Mouse (Mus musculus) Patski (cell line): ENCODE data around the gene Twsg1. TPM values are rescaled to one million over a fixed set of nuclear protein-coding genes. Genes with fewer than 3 reads are reported as not detected.
"Not testable (repeated sequence)": the region's sequence is repeated elsewhere in the genome, so short reads cannot be mapped to it uniquely, and the experiment has no call there.

ENCODE experiments used
- ATAC-seq: fragments of 100-300 bp; one replicate; pipeline ENCODE4 v1.8.0; 2021
- CTCF ChIA-PET: fragments of 350-600 bp; sonication (Branson Sonifier 250); formaldehyde crosslinking; loops from one replicate; lab custom pipeline; 2022; ENCODE audit warnings: inconsistent platforms; lab: Charles Lee
- POLR2A ChIA-PET: fragments of 350-600 bp; sonication (Branson Sonifier 250); formaldehyde crosslinking; loops from one replicate; lab custom pipeline; 2022; ENCODE audit warnings: antibody characterized with exemption, inconsistent platforms; lab: Charles Lee
- DNase-seq: peaks from one replicate; pipeline ENCODE4 v3.0.0-alpha.2; 2011; ENCODE audit warnings: low read depth, low spot score
- H3K27me3 ChIP-seq: fragments of 371-371 bp; one replicate; pipeline ENCODE4 v1.5.1; 2021
- CTCF ChIP-seq: fragments of 100-300 bp; IDR thresholded peaks from one replicate; pipeline ENCODE4 v1.5.1; 2021
- in situ Hi-C: fragments of 300-500 bp; cut with MboI; formaldehyde crosslinking; loops from 3 replicates; pipeline ENCODE4 v1.11.1; 2018; ENCODE audit warnings: low pct_unique_long_range_greater_than_20kb, mixed read lengths
- polyA plus RNA-seq: library from polyadenylated mRNA; unstranded; gene quantifications from one replicate; pipeline ENCODE4 v1.2.3, GENCODE M21; 2021

Twsg1 gene
- 162 TPM for polyA plus RNA-seq

- CTCF ChIA-PET, result interaction anchor here (0.8 to 2.6 kb wide), 10 partner anchors 9 to 97 kb away, joined by 3 to 14 read pairs (median 4); no protein-coding TSS in a partner anchor
- peak; percentile 92 for ATAC-seq
- H3K27me3 ChIP-seq, result no peaks in the 10 kb centered on the region
- in situ Hi-C loops, result loop anchor here (5.0 kb wide), 2 partner anchors 69 to 156 kb away; no protein-coding TSS in a partner anchor
- TF ChIP-seq CTCF, result peak; percentile 98
- no peak for DNase-seq
- POLR2A ChIA-PET, result interaction anchor here (0.6 to 2.8 kb wide), 5 partner anchors 10 to 123 kb away, joined by 3 to 8 read pairs (median 5); partner anchors contain the start of gene Ralbp1
Observed at GRCm38 (mm10) chr17:65950622-65951404, at the start of gene Twsg1. Twsg1 (minus strand) TSS chr17:65951226.

- ChIA-PET CTCF (no interaction called here), POLR2A (no interaction called here)
- TF ChIP-seq CTCF, result no peak
- in situ Hi-C loops, result no loop called here
- no peaks in the 10 kb centered on the region for H3K27me3 ChIP-seq
- DNase-seq, result no peak
- ATAC-seq, result no peak
Observed at GRCm38 (mm10) chr17:65988151-65988820, 37.3 kb upstream of the Twsg1 start.

GRCm38 (mm10) chr17:65976720-65977119 lies 25.7 kb upstream of the Twsg1 start:
- H3K27me3 ChIP-seq, in situ Hi-C loops, POLR2A ChIA-PET, ATAC-seq, DNase-seq, CTCF ChIA-PET: not testable (repeated sequence)

GRCm38 (mm10) chr17:65967751-65968150 lies 16.7 kb upstream of the Twsg1 start:
- CTCF ChIA-PET, result interaction anchor here (0.7 to 1.6 kb wide), 6 partner anchors 8 to 99 kb away, joined by 3 to 5 read pairs (median 3); no protein-coding TSS in a partner anchor
- ATAC-seq, result no peak
- POLR2A ChIA-PET, result no interaction called here
- TF ChIP-seq CTCF, result no peak
- H3K27me3 ChIP-seq, result no peaks in the 10 kb centered on the region
- DNase-seq, result no peak
- in situ Hi-C loops, result no loop called here

GRCm38 (mm10) chr17:65962263-65962662 lies 11.2 kb upstream of the Twsg1 start:
- peak; percentile 38 for TF ChIP-seq CTCF
- in situ Hi-C loops, result no loop called here
- POLR2A ChIA-PET, result no interaction called here
- H3K27me3 ChIP-seq, result no peaks in the 10 kb centered on the region
- CTCF ChIA-PET, result interaction anchor here (0.8 to 1.0 kb wide), 2 partner anchors 13 to 146 kb away, joined by 3 read pairs; no protein-coding TSS in a partner anchor
- ATAC-seq (no peak), DNase-seq (no peak)

- in situ Hi-C loops, result no loop called here
- no peak for TF ChIP-seq CTCF
- no peaks in the 10 kb centered on the region for H3K27me3 ChIP-seq
- ChIA-PET CTCF (interaction anchor here (0.8 to 1.2 kb wide), 4 partner anchors 10 to 146 kb away, joined by 3 read pairs; partner anchors contain the start of gene Twsg1), POLR2A (interaction anchor here (0.8 kb wide), 1 partner anchor 11 kb away, joined by 5 read pairs; no protein-coding TSS in a partner anchor)
- peak; percentile 55 for ATAC-seq
- peak; percentile 78 for DNase-seq
Observed at GRCm38 (mm10) chr17:65961606-65962136, 10.6 kb upstream of the Twsg1 start.

- ChIA-PET CTCF (interaction anchor here (0.9 to 2.1 kb wide), 3 partner anchors 9 to 90 kb away, joined by 3 to 6 read pairs (median 5); no protein-coding TSS in a partner anchor), POLR2A (no interaction called here)
- DNase-seq (no peak), ATAC-seq (no peak)
- no peak for TF ChIP-seq CTCF
- in situ Hi-C loops, result no loop called here
- no peaks in the 10 kb centered on the region for H3K27me3 ChIP-seq
Observed at GRCm38 (mm10) chr17:65959011-65959410, 8.0 kb upstream of the Twsg1 start.

- POLR2A ChIA-PET, result no interaction called here
- in situ Hi-C loops, result no loop called here
Observed at GRCm38 (mm10) chr17:65958366-65958765, 7.3 kb upstream of the Twsg1 start.

GRCm38 (mm10) chr17:65957782-65958325 lies 6.8 kb upstream of the Twsg1 start:
- CTCF ChIA-PET, result interaction anchor here (1.3 to 2.1 kb wide), 2 partner anchors 10 to 88 kb away, joined by 5 to 6 read pairs; no protein-coding TSS in a partner anchor
- H3K27me3 ChIP-seq, result no peaks in the 10 kb centered on the region
- DNase-seq, result no peak
- no peak for ATAC-seq
- TF ChIP-seq CTCF, result no peak
- in situ Hi-C loops, result no loop called here
- POLR2A ChIA-PET, result no interaction called here

More at GRCm38 (mm10) chr17:65958366-65958765, 7.3 kb upstream of the Twsg1 start:
- CTCF ChIA-PET, result interaction anchor here (1.3 to 2.1 kb wide), 2 partner anchors 10 to 89 kb away, joined by 5 to 6 read pairs; no protein-coding TSS in a partner anchor
- no peak for ATAC-seq
- TF ChIP-seq CTCF, result no peak
- no peak for DNase-seq
- no peaks in the 10 kb centered on the region for H3K27me3 ChIP-seq
